Mouse (Mus musculus): ENCODE measurements around the gene Gpc5. TPM values are rescaled to one million over a fixed set of nuclear protein-coding genes. Genes with fewer than 3 reads are reported as not detected.

Gene Gpc5
- total and polyA plus RNA-seq, 3 experiments: 0.14 TPM; not detected in 2

- DNase-seq (ENCODE audit: extremely low read depth): peak; percentile 12
- Histone ChIP-seq H3K36me3 (replicated peaks in 1 of 2; ENCODE audit: control insufficient read depth in 1 of 2, insufficient read depth in 1 of 2, low read length in 1 of 2) (no peaks in the 10 kb centered on the region), H3K27me3 (replicated peaks) (no peaks in the 10 kb centered on the region), H3K79me2 (replicated peaks; ENCODE audit: control insufficient read depth, extremely low read depth, insufficient read depth, poor library complexity, severe bottlenecking) (no peaks in the 10 kb centered on the region), H3K9ac (ENCODE audit: insufficient read depth, low read depth) (no peak overlapping the region), H3K4me3 (replicated peaks in 1 of 3; ENCODE audit: low read depth in 2 of 3, low read length in 2 of 3, poor library complexity in 1 of 3) (no peak overlapping the region), H3K9me3 (replicated peaks; ENCODE audit: low read length) (no peaks in the 10 kb centered on the region), H3K4me2 (ENCODE audit: insufficient read depth, low read depth, poor library complexity, severe bottlenecking) (no peak overlapping the region), H3K4me1 (ENCODE audit: control insufficient read depth in 1 of 2, insufficient read depth in 2 of 2) (peaks cover 0 to 26% of the 10 kb centered on the region in 2 experiments; a peak in 2 of 4 replicates), H3K27ac (ENCODE audit: insufficient read depth, low read depth) (no peak overlapping the region)
- in situ Hi-C loops (cut with MboI; ENCODE audit: low pct_ligation_motif_present, low pct_unique_long_range_greater_than_20kb, low sequenced_read_pairs) (no loop called here), dilution Hi-C loops (cut with MboI; ENCODE audit: extremely low pct_ligation_motif_present, extremely low pct_unique_long_range_greater_than_20kb, low sequenced_read_pairs) (no loop called here)
- 0 out of 2 replicates have a peak, but pooled peaks have one; percentile 20 for TF ChIP-seq EP300 (IDR thresholded peaks at IDR 0.05; ENCODE audit: low read length)
- TF ChIP-seq USF1 (IDR thresholded peaks at IDR 0.05; ENCODE audit: low read depth, low read length): no peak
Observed at GRCm38 (mm10) chr14:115188256-115188655, 96.2 kb downstream of the Gpc5 start.

DNA sequence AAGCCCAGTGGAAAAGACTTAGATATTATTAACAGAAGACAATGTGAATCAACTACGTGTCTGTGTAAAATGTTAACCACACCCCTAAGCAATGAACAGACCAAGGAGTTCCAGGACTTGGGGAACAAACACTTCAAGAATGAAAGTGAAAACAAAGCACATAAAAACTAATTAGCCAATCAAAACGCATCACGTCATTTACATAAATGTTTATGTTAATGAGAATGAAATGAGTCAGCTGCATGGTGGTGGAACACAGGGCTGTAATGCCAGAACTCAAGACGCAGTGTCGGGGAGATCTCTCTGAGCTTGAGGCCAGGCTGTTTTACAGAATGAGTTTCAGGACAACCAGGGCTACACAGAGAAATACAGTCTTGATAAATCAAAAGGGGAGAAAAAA lies 136.1 kb downstream of the Gpc5 start:
- DNase-seq (ENCODE audit: extremely low read depth): peak; percentile 51
- Histone ChIP-seq H3K79me2 (replicated peaks; ENCODE audit: control insufficient read depth, extremely low read depth, insufficient read depth, poor library complexity, severe bottlenecking) (no peaks in the 10 kb centered on the region), H3K36me3 (replicated peaks in 1 of 2; ENCODE audit: control insufficient read depth in 1 of 2, insufficient read depth in 1 of 2, low read length in 1 of 2) (no peaks in the 10 kb centered on the region), H3K4me3 (replicated peaks in 1 of 3; ENCODE audit: low read depth in 2 of 3, low read length in 2 of 3, poor library complexity in 1 of 3) (no peak overlapping the region), H3K27ac (ENCODE audit: insufficient read depth, low read depth) (no peak overlapping the region), H3K9me3 (replicated peaks; ENCODE audit: low read length) (no peaks in the 10 kb centered on the region), H3K4me2 (ENCODE audit: insufficient read depth, low read depth, poor library complexity, severe bottlenecking) (peak overlapping the region; percentile 29; the same call in 1 of the 2 replicates), H3K4me1 (ENCODE audit: control insufficient read depth in 1 of 2, insufficient read depth in 2 of 2) (no peaks in the 10 kb centered on the region), H3K27me3 (replicated peaks) (no peaks in the 10 kb centered on the region), H3K9ac (ENCODE audit: insufficient read depth, low read depth) (no peak overlapping the region)
- dilution Hi-C loops (cut with MboI; ENCODE audit: extremely low pct_ligation_motif_present, extremely low pct_unique_long_range_greater_than_20kb, low sequenced_read_pairs) (no loop called here), in situ Hi-C loops (cut with MboI; ENCODE audit: low pct_ligation_motif_present, low pct_unique_long_range_greater_than_20kb, low sequenced_read_pairs) (no loop called here)
- no peak for TF ChIP-seq KAT2A (IDR thresholded peaks at IDR 0.05; ENCODE audit: insufficient replicate concordance, low read length)
- no peak for TF ChIP-seq USF1 (IDR thresholded peaks at IDR 0.05; ENCODE audit: low read depth, low read length)
- no peak for TF ChIP-seq RAD21 (IDR thresholded peaks at IDR 0.05; ENCODE audit: low read depth, low read length)
- TF ChIP-seq NRF1 (IDR thresholded peaks at IDR 0.05; ENCODE audit: low read depth, low read length): no peak
- TF ChIP-seq UBTF (IDR thresholded peaks at IDR 0.05; ENCODE audit: low read depth, low read length): no peak
- TF ChIP-seq SIN3A (IDR thresholded peaks at IDR 0.05; ENCODE audit: low read length): no peak
- TF ChIP-seq HCFC1 (IDR thresholded peaks at IDR 0.05; ENCODE audit: low read depth, low read length): no peak
- no peak for TF ChIP-seq MXI1 (IDR thresholded peaks at IDR 0.05; ENCODE audit: low read depth, low read length)
- TF ChIP-seq NELFE (IDR thresholded peaks at IDR 0.05; ENCODE audit: low read depth, low read length): no peak
- 0 out of 2 replicates have a peak, but pooled peaks have one; percentile 20 for TF ChIP-seq ETS1 (conservative IDR thresholded peaks at IDR 0.05; ENCODE audit: low read depth, low read length)
- no peak for TF ChIP-seq CHD2 (IDR thresholded peaks at IDR 0.05; ENCODE audit: low read length)
- TF ChIP-seq TBP (conservative IDR thresholded peaks at IDR 0.05; ENCODE audit: low read depth, low read length): no peak
- no peak for TF ChIP-seq RCOR1 (conservative IDR thresholded peaks at IDR 0.05; ENCODE audit: low read depth, low read length)
- TF ChIP-seq ELF1 (IDR thresholded peaks at IDR 0.05; ENCODE audit: low read depth, low read length): no peak
- TF ChIP-seq ZMIZ1 (IDR thresholded peaks at IDR 0.05; ENCODE audit: low read depth, low read length): no peak
- TF ChIP-seq JUN (IDR thresholded peaks at IDR 0.05; ENCODE audit: insufficient read depth, low read depth, low read length): peak; percentile 40; the same call in 1 of the 2 replicates
- no peak for TF ChIP-seq POLR2AphosphoS2 (IDR thresholded peaks at IDR 0.05; ENCODE audit: low read depth, low read length)
- no peak for TF ChIP-seq USF2 (conservative IDR thresholded peaks at IDR 0.05; ENCODE audit: low read depth, low read length)
- TF ChIP-seq MAX (IDR thresholded peaks at IDR 0.05; ENCODE audit: low read length): no peak
- TF ChIP-seq ZNF384 (IDR thresholded peaks at IDR 0.05; ENCODE audit: low read depth, low read length): no peak
- TF ChIP-seq CTCF (conservative IDR thresholded peaks at IDR 0.05 in 1 of 2, IDR thresholded peaks at IDR 0.05 in 1 of 2; ENCODE audit: low read depth in 2 of 2, low read length in 2 of 2): no peak
- no peak for TF ChIP-seq CHD1 (IDR thresholded peaks at IDR 0.05; ENCODE audit: low read depth, low read length)
- TF ChIP-seq MAFK (IDR thresholded peaks at IDR 0.05; ENCODE audit: insufficient replicate concordance, low read length): no peak
- no peak for TF ChIP-seq PAX5 (IDR thresholded peaks at IDR 0.05; ENCODE audit: low read length)
- no peak for TF ChIP-seq ZC3H11A (IDR thresholded peaks at IDR 0.05; ENCODE audit: low read depth, low read length)
- TF ChIP-seq ZKSCAN1 (IDR thresholded peaks at IDR 0.05; ENCODE audit: borderline replicate concordance, low read depth, low read length): no peak
- TF ChIP-seq GABPA (IDR thresholded peaks at IDR 0.05; ENCODE audit: insufficient replicate concordance, low read depth, low read length): no peak
- TF ChIP-seq JUND (conservative IDR thresholded peaks at IDR 0.05; ENCODE audit: low read depth, low read length): peak; percentile 80
- no peak for TF ChIP-seq SMC3 (IDR thresholded peaks at IDR 0.05; ENCODE audit: low read depth, low read length)
- TF ChIP-seq TCF12 (IDR thresholded peaks at IDR 0.05; ENCODE audit: low read depth, low read length): no peak
- TF ChIP-seq MAZ (IDR thresholded peaks at IDR 0.05; ENCODE audit: low read depth, low read length): no peak
- peak; percentile 61 for TF ChIP-seq IRF4 (IDR thresholded peaks at IDR 0.05; ENCODE audit: low read depth, low read length)
- TF ChIP-seq POLR2A (IDR thresholded peaks at IDR 0.05; ENCODE audit: low read depth, low read length): no peak
- TF ChIP-seq BHLHE40 (IDR thresholded peaks at IDR 0.05; ENCODE audit: low read depth, low read length): 0 out of 2 replicates have a peak, but pooled peaks have one; percentile 10

Data from CH12.LX (cell line).